Mouse (Mus musculus): ENCODE measurements around the gene Cyp2f2. TPM values are rescaled to one million over a fixed set of nuclear protein-coding genes. Genes with fewer than 3 reads are reported as not detected.
A peak's percentile ranks its signal among the peaks of the same experiment; 100 is the strongest.

Cyp2f2 gene
- polyA plus RNA-seq, 1 experiment: 5.3 TPM

GRCm38 (mm10) chr7:27136410-27136996, 16.8 kb downstream of the Cyp2f2 start:
- DNase-seq: no peak
- no peaks in the 10 kb centered on the region for H3K36me3 ChIP-seq (ENCODE audit: control insufficient read depth, insufficient read depth, low read length)
- WGBS: 28% methylated on average over 8 of the region's 8 CpGs

GRCm38 (mm10) chr7:27153205-27153764, 33.6 kb downstream of the Cyp2f2 start, which contains the start of gene Cyp2t4:
TSS of gene Cyp2t4 (plus strand) at chr7:27153714.
- no peak within 1 kb of the TSS for H3K27ac ChIP-seq (ENCODE audit: insufficient read depth, low read depth, low read length)
- DNase-seq: peak; percentile 76

More at GRCm38 (mm10) chr7:27136410-27136996, 16.8 kb downstream of the Cyp2f2 start:
- TF ChIP-seq POLR2A (IDR thresholded peaks at IDR 0.05; ENCODE audit: low read depth, low read length) (no peak), CTCF (conservative IDR thresholded peaks at IDR 0.05; ENCODE audit: insufficient read depth, insufficient read length, low read depth, low read length) (no peak)
- Histone ChIP-seq H3K4me1 (ENCODE audit: control insufficient read depth, insufficient read depth, low read length) (no peaks in the 10 kb centered on the region), H3K27me3 (replicated peaks; ENCODE audit: control insufficient read depth, insufficient read depth, low read length) (no peaks in the 10 kb centered on the region), H3K4me3 (ENCODE audit: insufficient read depth, low read depth, low read length) (no peak overlapping the region), H3K27ac (ENCODE audit: insufficient read depth, low read depth, low read length) (no peak overlapping the region)

DNA sequence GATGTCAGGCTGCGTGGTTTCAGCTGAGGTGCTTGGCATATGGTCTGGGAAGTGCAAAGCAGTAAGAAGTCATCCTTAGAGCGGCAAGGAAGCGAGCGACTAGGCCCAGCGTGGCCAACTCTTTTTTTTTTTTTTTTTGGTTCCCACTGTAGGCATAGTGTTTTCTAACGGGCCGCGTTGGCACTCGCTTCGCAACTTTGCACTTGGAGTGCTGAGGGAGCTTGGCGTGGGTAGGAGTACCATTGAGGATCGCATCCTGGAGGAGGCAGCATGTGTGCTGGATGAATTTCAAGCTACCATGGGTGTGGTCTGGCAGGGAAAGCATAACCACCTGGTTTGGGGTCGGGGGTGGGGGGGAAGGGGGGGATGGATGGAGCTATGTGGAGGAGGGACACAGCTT, 36.3 kb downstream of the Cyp2f2 start:
- TF ChIP-seq CTCF (conservative IDR thresholded peaks at IDR 0.05; ENCODE audit: insufficient read depth, insufficient read length, low read depth, low read length): no peak
- TF ChIP-seq POLR2A (IDR thresholded peaks at IDR 0.05; ENCODE audit: low read depth, low read length): no peak
- peaks cover 12% of the 10 kb centered on the region for H3K4me1 ChIP-seq (ENCODE audit: control insufficient read depth, insufficient read depth, low read length)
- 82% methylated on average over 13 of the region's 13 CpGs for WGBS
- H3K27me3 ChIP-seq (replicated peaks; ENCODE audit: control insufficient read depth, insufficient read depth, low read length): no peaks in the 10 kb centered on the region
- no peaks in the 10 kb centered on the region for H3K36me3 ChIP-seq (ENCODE audit: control insufficient read depth, insufficient read depth, low read length)
- no peak for DNase-seq
- H3K4me3 ChIP-seq (ENCODE audit: insufficient read depth, low read depth, low read length): no peak overlapping the region
- H3K27ac ChIP-seq (ENCODE audit: insufficient read depth, low read depth, low read length): no peak overlapping the region

More at GRCm38 (mm10) chr7:27153205-27153764, 33.6 kb downstream of the Cyp2f2 start, which contains the start of gene Cyp2t4:
- H3K4me1 ChIP-seq (ENCODE audit: control insufficient read depth, insufficient read depth, low read length): 0 out of 2 replicates have a peak, but pooled peaks cover 5% of the 10 kb centered on the region
- H3K4me3 ChIP-seq (ENCODE audit: insufficient read depth, low read depth, low read length): no peak within 1 kb of the TSS
- 26% methylated on average over 10 of the region's 10 CpGs for WGBS
- H3K27me3 ChIP-seq (replicated peaks; ENCODE audit: control insufficient read depth, insufficient read depth, low read length): no peaks in the 10 kb centered on the region
- TF ChIP-seq POLR2A (IDR thresholded peaks at IDR 0.05; ENCODE audit: low read depth, low read length) (no peak), CTCF (conservative IDR thresholded peaks at IDR 0.05; ENCODE audit: insufficient read depth, insufficient read length, low read depth, low read length) (no peak)
- H3K36me3 ChIP-seq (ENCODE audit: control insufficient read depth, insufficient read depth, low read length): no peaks in the 10 kb centered on the region

DNA sequence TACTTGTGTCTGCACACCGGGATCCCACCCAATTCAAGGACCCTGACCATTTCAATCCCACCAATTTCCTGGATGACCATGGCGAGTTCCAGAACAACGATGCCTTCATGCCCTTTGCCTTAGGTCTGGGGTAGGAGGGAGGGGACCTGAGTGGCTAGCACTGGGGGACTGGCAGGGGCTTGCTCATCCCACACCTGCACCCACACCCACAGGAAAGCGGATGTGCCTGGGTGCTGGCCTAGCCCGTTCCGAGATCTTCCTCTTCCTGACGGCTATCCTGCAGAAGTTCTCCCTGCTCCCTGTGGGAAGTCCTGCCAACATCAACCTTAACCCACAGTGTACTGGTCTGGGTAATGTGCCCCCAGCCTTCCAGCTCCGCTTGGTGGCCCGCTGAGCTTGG, 38.5 kb downstream of the Cyp2f2 start:
- 92% methylated on average over 9 of the region's 9 CpGs for WGBS
- no peaks in the 10 kb centered on the region for H3K27me3 ChIP-seq (replicated peaks; ENCODE audit: control insufficient read depth, insufficient read depth, low read length)
- TF ChIP-seq CTCF (conservative IDR thresholded peaks at IDR 0.05; ENCODE audit: insufficient read depth, insufficient read length, low read depth, low read length) (no peak), POLR2A (IDR thresholded peaks at IDR 0.05; ENCODE audit: low read depth, low read length) (no peak)
- no peak overlapping the region for H3K27ac ChIP-seq (ENCODE audit: insufficient read depth, low read depth, low read length)
- H3K36me3 ChIP-seq (ENCODE audit: control insufficient read depth, insufficient read depth, low read length): no peaks in the 10 kb centered on the region
- H3K4me3 ChIP-seq (ENCODE audit: insufficient read depth, low read depth, low read length): no peak overlapping the region
- H3K4me1 ChIP-seq (ENCODE audit: control insufficient read depth, insufficient read depth, low read length): peaks cover 23% of the 10 kb centered on the region
- DNase-seq: no peak

DNA sequence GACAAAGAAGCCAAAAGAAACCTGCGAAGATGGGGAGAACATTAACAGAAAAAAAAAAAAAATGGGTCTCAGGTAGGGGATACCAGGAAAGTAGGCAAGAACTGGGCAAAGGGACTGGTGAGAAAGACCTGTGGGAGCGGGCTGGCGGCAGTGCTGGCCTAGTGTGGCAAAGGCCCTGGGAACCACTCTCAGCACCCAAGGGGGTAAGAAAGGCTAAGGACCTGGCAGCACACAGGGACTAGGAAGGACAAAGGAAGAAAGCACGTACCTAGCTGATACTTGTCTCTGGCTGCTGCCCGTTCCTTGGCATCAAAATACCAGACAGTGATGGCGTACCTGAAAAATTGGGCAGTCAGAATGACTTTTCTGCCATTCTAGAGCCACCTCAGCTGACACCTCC, 39.5 kb downstream of the Cyp2f2 start:
- Histone ChIP-seq H3K4me3 (ENCODE audit: insufficient read depth, low read depth, low read length) (no peak overlapping the region), H3K4me1 (ENCODE audit: control insufficient read depth, insufficient read depth, low read length) (peaks cover 22% of the 10 kb centered on the region), H3K27ac (ENCODE audit: insufficient read depth, low read depth, low read length) (no peak overlapping the region), H3K36me3 (ENCODE audit: control insufficient read depth, insufficient read depth, low read length) (no peaks in the 10 kb centered on the region), H3K27me3 (replicated peaks; ENCODE audit: control insufficient read depth, insufficient read depth, low read length) (no peaks in the 10 kb centered on the region)
- 92% methylated on average over 6 of the region's 6 CpGs for WGBS
- TF ChIP-seq CTCF (conservative IDR thresholded peaks at IDR 0.05; ENCODE audit: insufficient read depth, insufficient read length, low read depth, low read length): no peak
- no peak for TF ChIP-seq POLR2A (IDR thresholded peaks at IDR 0.05; ENCODE audit: low read depth, low read length)
- no peak for DNase-seq

- Histone ChIP-seq H3K27me3 (replicated peaks; ENCODE audit: control insufficient read depth, insufficient read depth, low read length) (no peaks in the 10 kb centered on the region), H3K27ac (ENCODE audit: insufficient read depth, low read depth, low read length) (peak overlapping the region; percentile 51; the same call in 1 of the 2 replicates), H3K4me1 (ENCODE audit: control insufficient read depth, insufficient read depth, low read length) (peaks cover 28% of the 10 kb centered on the region), H3K36me3 (ENCODE audit: control insufficient read depth, insufficient read depth, low read length) (no peaks in the 10 kb centered on the region; the same call in 1 of the 2 replicates), H3K4me3 (ENCODE audit: insufficient read depth, low read depth, low read length) (no peak overlapping the region)
- DNase-seq: peak; percentile 95
- WGBS: 7% methylated on average over 8 of the region's 8 CpGs
- no peak for TF ChIP-seq POLR2A (IDR thresholded peaks at IDR 0.05; ENCODE audit: low read depth, low read length)
- peak; percentile 90 for TF ChIP-seq CTCF (conservative IDR thresholded peaks at IDR 0.05; ENCODE audit: insufficient read depth, insufficient read length, low read depth, low read length)
Measured at GRCm38 (mm10) chr7:27159882-27160281, 40.2 kb downstream of the Cyp2f2 start.

DNA sequence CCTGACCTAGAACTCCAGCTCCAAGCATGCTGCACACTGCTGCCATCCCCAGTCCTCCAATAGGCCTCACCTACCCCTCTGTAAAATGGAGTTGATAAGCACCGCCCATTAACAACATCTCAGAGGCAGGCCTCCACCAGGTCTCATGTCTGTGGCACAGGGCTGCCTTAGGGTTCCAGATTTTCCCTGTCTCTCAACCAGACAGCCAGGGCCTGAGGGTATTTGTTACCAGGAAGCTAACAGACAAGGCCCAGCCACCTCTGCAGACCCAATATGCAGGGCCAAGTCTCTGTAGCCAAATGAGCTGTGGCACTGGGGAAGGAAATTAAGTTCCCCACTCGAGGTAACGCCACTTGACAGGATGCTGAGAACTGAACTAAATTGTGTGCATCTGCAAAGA, 41.2 kb downstream of the Cyp2f2 start:
- no peak for DNase-seq
- no peak for TF ChIP-seq CTCF (conservative IDR thresholded peaks at IDR 0.05; ENCODE audit: insufficient read depth, insufficient read length, low read depth, low read length)
- TF ChIP-seq POLR2A (IDR thresholded peaks at IDR 0.05; ENCODE audit: low read depth, low read length): no peak

More for the DNA sequence above, 41.2 kb downstream of the Cyp2f2 start:
- H3K36me3 ChIP-seq (ENCODE audit: control insufficient read depth, insufficient read depth, low read length): no peaks in the 10 kb centered on the region; the same call in 1 of the 2 replicates
- no peaks in the 10 kb centered on the region for H3K27me3 ChIP-seq (replicated peaks; ENCODE audit: control insufficient read depth, insufficient read depth, low read length)
- no peak overlapping the region for H3K27ac ChIP-seq (ENCODE audit: insufficient read depth, low read depth, low read length)
- peaks cover 31% of the 10 kb centered on the region for H3K4me1 ChIP-seq (ENCODE audit: control insufficient read depth, insufficient read depth, low read length)
- H3K4me3 ChIP-seq (ENCODE audit: insufficient read depth, low read depth, low read length): no peak overlapping the region
- 78% methylated on average over 3 of the region's 3 CpGs for WGBS
